Mouse (Mus musculus): ENCODE measurements at regions not wholly inside any gene's neighbourhood (a gene's known extent, or its start where the extent isn't known, plus 50 kb on each side); places are given as distances from the start of the nearest gene placed in this dataset.

GRCm38 (mm10) chr19:14035371-14035770 lies 122.0 kb downstream of the Olfr1505 start:
- DNase-seq (ENCODE audit: low spot score): no peak

GRCm38 (mm10) chr19:14035785-14036184 lies 122.5 kb downstream of the Olfr1505 start:
- DNase-seq (ENCODE audit: low spot score): peak; percentile 58

GRCm38 (mm10) chr19:14036750-14037149 lies 123.4 kb downstream of the Olfr1505 start:
- DNase-seq (ENCODE audit: low spot score): no peak

- peak; percentile 49 for DNase-seq (ENCODE audit: low spot score)
These were observed 129.4 kb downstream of the Olfr1505 start for GRCm38 (mm10) chr19:14042753-14043152.

- no peak for DNase-seq (ENCODE audit: low spot score)
These were observed 132.1 kb downstream of the Olfr1505 start for GRCm38 (mm10) chr19:14045456-14045855.

GRCm38 (mm10) chr19:14052052-14052451 lies 138.7 kb downstream of the Olfr1505 start:
- DNase-seq (ENCODE audit: low spot score): no peak

GRCm38 (mm10) chr19:14080538-14080937 lies 167.2 kb downstream of the Olfr1505 start:
- DNase-seq (ENCODE audit: low spot score): peak; percentile 41

- DNase-seq (ENCODE audit: low spot score): no peak
These were observed 171.4 kb downstream of the Olfr1505 start for GRCm38 (mm10) chr19:14084726-14085125.

GRCm38 (mm10) chr19:14090106-14090505 lies 176.8 kb downstream of the Olfr1505 start:
- no peak for DNase-seq (ENCODE audit: low spot score)

DNA sequence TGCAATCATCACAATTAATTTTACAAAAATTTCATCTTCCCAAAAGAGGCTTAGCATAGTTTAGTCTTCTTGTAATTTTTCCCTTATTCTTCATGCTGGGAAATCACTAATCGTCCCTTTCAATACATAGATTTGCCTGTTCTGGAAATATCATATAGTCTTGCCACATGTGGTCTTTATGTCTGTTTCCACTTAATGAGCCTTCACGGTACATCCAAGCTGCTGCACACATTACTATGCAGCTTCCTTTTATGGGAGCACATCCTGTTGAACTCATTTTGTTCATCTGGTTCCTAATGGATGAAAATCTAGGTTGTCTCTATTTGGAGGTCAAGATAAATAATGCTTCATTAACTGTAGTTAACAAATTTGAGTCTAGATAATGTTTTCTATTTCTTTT lies 180.9 kb downstream of the Olfr1505 start:
- DNase-seq (ENCODE audit: low spot score): no peak

- peak; percentile 95 for DNase-seq (ENCODE audit: low spot score)
These were observed 182.9 kb downstream of the Olfr1505 start for GRCm38 (mm10) chr19:14096187-14096586.

DNA sequence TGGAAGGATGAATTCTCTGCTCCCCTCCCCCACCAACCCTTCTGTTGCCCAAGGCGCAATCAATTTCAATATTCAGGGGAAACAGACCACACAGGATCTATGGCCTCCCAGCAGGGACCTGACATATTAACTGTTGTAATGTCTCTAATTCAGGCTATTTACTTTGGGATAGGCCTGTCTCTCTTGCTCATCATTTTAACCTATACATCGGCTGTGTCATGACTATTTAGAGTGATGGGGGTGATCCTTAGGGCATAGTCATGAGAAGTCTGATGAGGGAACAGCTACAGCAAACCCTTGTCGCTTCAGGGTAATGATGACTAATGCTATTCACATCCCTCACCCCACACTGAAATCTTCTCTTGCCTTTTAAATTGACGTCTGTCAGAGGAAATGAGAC lies 195.8 kb downstream of the Olfr1505 start:
- peak; percentile 63 for DNase-seq (ENCODE audit: low spot score)

- DNase-seq (ENCODE audit: low spot score): peak; percentile 53
These were observed 210.2 kb downstream of the Olfr1505 start for GRCm38 (mm10) chr19:14123348-14124113.

- DNase-seq (ENCODE audit: low spot score): peak; percentile 28
These were observed 211.0 kb downstream of the Olfr1505 start for GRCm38 (mm10) chr19:14124250-14124827.

DNA sequence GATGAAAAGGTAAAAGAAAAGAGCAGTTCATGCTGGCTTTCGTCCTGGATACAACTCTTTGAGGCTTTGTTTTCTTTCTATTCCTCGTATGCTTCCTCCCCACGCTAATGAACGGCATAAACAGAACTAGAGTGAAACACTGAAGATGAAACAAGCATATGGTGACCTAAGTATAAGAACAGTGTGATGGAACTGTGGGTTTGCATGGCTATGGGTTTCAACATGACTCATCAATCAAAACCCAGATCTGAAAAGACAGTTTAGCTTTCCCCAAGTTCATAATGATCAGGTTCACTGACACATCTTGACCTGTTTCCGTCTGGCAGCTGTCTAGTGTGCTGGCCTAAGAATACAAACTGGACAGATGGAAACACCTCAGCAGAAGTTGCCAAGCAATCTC lies 211.7 kb downstream of the Olfr1505 start:
- peak; percentile 31 for DNase-seq (ENCODE audit: low spot score)

DNA sequence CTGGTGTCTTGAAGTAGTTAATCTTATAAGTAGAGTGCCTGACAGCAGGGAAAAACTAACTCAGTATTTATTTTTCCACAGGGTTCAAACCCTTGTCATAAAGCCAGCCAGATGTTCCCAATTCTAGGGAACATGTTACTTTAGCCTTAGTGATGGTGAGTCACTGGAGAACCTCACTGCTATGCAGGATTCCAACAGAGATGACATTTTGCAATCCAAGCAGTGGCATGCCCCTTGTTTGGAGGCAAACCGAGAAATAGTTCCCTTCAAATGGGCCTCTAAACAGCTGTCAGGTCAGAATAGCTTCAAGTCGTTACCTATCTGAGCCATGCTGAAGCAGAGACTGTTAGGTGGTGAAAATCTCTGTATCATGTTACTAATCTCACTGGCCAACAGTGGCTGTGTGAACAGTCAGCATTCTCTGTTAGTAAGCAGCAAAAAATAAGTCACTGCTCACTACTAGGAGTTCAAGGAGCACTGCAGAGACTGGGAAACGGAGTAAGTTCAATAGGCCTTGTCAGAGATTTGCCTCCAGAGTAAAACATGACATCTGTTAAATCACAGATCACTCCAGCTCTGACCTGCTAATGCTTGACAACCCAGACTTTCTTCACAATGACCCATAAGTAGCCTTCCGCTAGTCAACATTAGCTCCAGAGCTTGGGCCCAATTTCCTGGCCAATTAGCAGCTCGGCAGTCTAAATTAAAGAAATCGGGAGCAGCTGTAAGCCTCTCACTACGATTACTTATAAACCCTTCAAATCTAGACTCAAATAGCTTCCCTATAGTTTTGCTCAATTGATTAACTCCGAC lies 215.3 kb downstream of the Olfr1505 start:
- peak; percentile 57 for DNase-seq (ENCODE audit: low spot score)

- no peak for DNase-seq (ENCODE audit: low spot score)
These were observed 247.9 kb downstream of the Olfr1505 start for GRCm38 (mm10) chr19:14161217-14161616.

GRCm38 (mm10) chr19:14162773-14163172 lies 249.4 kb downstream of the Olfr1505 start:
- no peak for DNase-seq (ENCODE audit: low spot score)

- DNase-seq (ENCODE audit: low spot score): peak; percentile 23
These were observed 252.4 kb downstream of the Olfr1505 start for GRCm38 (mm10) chr19:14165775-14166174.

- peak; percentile 10 for DNase-seq (ENCODE audit: low spot score)
These were observed 266.9 kb downstream of the Olfr1505 start for GRCm38 (mm10) chr19:14180244-14180643.

GRCm38 (mm10) chr19:14180956-14181355 lies 267.6 kb downstream of the Olfr1505 start:
- DNase-seq (ENCODE audit: low spot score): no peak

GRCm38 (mm10) chr19:14181661-14182415 lies 268.5 kb downstream of the Olfr1505 start:
- peak; percentile 50 for DNase-seq (ENCODE audit: low spot score)
